Mouse (Mus musculus) midbrain, embryonic 11.5 days (tissue): Measurements from ENCODE around the gene Cmtm3. TPM values are rescaled to one million over a fixed set of nuclear protein-coding genes. Genes with fewer than 3 reads are reported as not detected.
"Not testable (repeated sequence)": the region's sequence is repeated elsewhere in the genome, so short reads cannot be mapped to it uniquely, and the experiment has no call there.

Experiments
- ATAC-seq: fragments of 200-750 bp; cut with Nextera tagmentation; 2 replicates; pipeline ENCODE4 v1.8.0; 2017; ENCODE audit warnings: moderate TSS enrichment, moderate library complexity; ENCODE audit not compliant: low FRiP score
- DNase-seq: peaks from one replicate; pipeline ENCODE4 v3.0.0; 2015; ENCODE audit warnings: low spot score; ENCODE audit errors: missing footprints
- H3K27ac ChIP-seq: fragments of 300-500 bp; sonication (generic); 2 replicates; pipeline ENCODE4 v1.5.1; 2014; ENCODE audit warnings: low read depth, low read length
- H3K27me3 ChIP-seq: fragments of 300-500 bp; sonication (generic); 2 replicates; pipeline ENCODE4 v1.6.1; 2014; ENCODE audit warnings: mild to moderate bottlenecking, low read length, moderate library complexity, mixed read lengths; ENCODE audit not compliant: control insufficient read depth, insufficient read depth
- H3K36me3 ChIP-seq: fragments of 300-500 bp; sonication (generic); 2 replicates; pipeline ENCODE4 v1.6.1; 2014; ENCODE audit warnings: mild to moderate bottlenecking, low read length, moderate library complexity, mixed read lengths; ENCODE audit not compliant: control insufficient read depth, insufficient read depth
- H3K4me1 ChIP-seq: fragments of 300-500 bp; sonication (generic); 2 replicates; pipeline ENCODE4 v1.6.1; 2014; ENCODE audit warnings: low read length; ENCODE audit not compliant: control insufficient read depth, insufficient read depth
- H3K4me2 ChIP-seq: fragments of 300-500 bp; sonication (generic); 2 replicates; pipeline ENCODE4 v1.6.1; 2014; ENCODE audit warnings: mild to moderate bottlenecking, moderate library complexity
- H3K4me3 ChIP-seq: fragments of 300-500 bp; sonication (generic); 2 replicates; pipeline ENCODE4 v1.5.1; 2014; ENCODE audit warnings: low read depth, low read length
- H3K9ac ChIP-seq: fragments of 300-500 bp; sonication (generic); 2 replicates; pipeline ENCODE4 v1.6.1; 2014; ENCODE audit warnings: low read length
- H3K9me3 ChIP-seq: fragments of 300-500 bp; sonication (generic); 2 replicates; pipeline ENCODE4 v1.6.1; 2016; ENCODE audit warnings: low read length; ENCODE audit not compliant: control insufficient read depth
- WGBS: fragments of 180-500 bp; shearing (Covaris S2); extraction: QIAGEN DNeasy Blood & Tissue Kit; methylation state at CpG from one replicate; pipeline ENCODE4 v1.1.7; 2014; 5-methylcytosine and 5-hydroxymethylcytosine counted together
- polyA plus RNA-seq: library from polyadenylated mRNA; unstranded; fragments of >200 nt; fragmentation: Nextera tagmentation; extraction: Ambion mirVana; gene quantifications from 2 replicates; pipeline ENCODE4 v1.2.1, GENCODE M21; 2014

Cmtm3 gene
- 70.3 and 74.3 TPM in 2 replicates for polyA plus RNA-seq

DNA sequence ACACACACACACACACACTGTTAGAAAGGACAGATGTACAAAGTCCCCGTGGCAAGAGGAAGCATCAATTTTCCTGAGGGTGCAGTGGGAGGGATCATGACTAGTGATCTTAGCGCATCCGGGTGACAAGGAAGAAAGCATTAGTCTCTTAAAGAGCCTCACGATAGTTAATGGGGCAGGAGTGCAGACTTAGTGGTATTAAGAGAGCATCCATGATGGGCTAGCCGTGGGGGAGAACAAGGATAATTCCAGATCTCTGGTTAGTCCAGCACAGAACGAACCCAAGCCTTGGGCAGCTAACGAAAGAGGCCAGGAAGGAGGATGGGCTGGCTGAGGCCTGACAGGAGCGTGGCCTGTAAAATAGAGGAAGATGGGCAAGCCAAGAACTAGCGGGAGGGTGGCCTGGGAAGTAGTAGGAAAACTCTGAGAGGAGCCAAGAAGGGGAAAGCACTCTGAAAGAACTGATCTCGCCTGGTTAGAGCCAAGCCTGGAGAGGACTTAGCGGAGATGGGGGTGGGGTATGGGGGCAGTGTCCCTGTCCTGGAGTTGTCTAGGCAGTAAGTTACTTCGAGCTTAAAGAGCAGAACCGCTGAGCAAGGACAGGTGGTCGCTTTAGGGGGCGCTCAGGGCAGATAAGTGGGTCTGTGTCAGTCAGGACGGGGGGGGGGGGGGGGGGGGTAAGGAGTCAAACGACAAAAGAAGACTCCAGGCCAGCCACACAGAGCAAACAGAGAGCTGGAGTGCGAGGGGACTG lies at the start of gene Cmtm3:
Gene Cmtm3 (plus strand): TSS at position 182 of the 754 bp plus-strand sequence.
- Histone ChIP-seq H3K36me3 (no peaks in the 10 kb centered on the region), H3K4me2 (peak within 1 kb of the TSS; percentile 76), H3K9ac (peak within 1 kb of the TSS; percentile 80), H3K9me3 (no peaks in the 10 kb centered on the region), H3K4me3 (peak within 1 kb of the TSS; percentile 55), H3K27me3 (no peaks in the 10 kb centered on the region), H3K4me1 (no peaks in the 10 kb centered on the region; the same call in 1 of the 2 replicates), H3K27ac (no peak within 1 kb of the TSS; the same call in 1 of the 2 replicates)
- ATAC-seq (no peak; the same call in 1 of the 2 replicates), DNase-seq (no peak)
- 14% methylated on average over 18 of the region's 18 CpGs for WGBS

DNA sequence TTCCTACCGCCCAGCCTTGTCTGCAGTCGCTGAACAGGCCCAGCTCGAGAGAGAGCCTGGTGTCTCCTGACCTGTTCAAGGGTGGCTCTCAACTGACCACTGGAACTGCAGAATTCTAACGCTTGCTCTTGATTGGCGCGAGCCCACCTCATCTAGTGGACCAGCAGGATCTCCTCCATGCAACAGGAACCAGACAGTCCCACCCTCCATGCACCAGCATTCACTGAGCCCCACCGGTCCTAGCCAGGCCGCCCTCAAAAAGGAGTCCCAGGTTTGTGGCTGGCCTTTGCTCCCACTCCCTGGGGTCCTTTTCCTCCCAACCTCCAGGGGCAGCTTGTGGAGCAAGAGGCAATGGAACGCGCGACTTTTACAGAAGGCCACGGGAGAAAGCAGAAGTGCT lies 46.1 kb upstream of the Cmtm3 start, which contains the start of gene Cmtm2a:
Gene Cmtm2a (minus strand): TSS at position 101 of the 400 bp plus-strand sequence.
- not testable (repeated sequence) for H3K9ac ChIP-seq, H3K27ac ChIP-seq, H3K4me2 ChIP-seq, ATAC-seq, H3K36me3 ChIP-seq, H3K4me3 ChIP-seq, DNase-seq, H3K9me3 ChIP-seq, H3K4me1 ChIP-seq, H3K27me3 ChIP-seq
- WGBS: 92% methylated on average over 12 of the region's 12 CpGs

DNA sequence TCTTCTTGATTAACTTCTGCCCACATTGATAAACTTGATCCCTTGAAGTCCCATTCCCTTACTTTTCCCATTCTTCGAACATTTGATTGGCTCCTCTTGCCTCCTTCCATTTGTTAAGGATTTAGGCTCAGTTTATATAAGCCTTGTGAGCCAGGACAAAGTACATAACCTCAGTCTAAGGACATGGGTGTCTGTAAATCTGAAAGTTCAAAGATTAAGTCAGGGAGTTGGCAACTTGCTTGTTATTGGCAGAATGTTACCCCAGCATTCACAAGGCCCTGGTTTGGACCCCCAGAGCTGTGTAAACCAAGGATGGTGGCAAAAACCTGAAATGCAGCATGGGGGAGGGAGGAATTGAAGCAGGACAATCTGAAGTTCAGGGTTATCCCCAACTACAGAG lies 44.8 kb upstream of the Cmtm3 start:
- 97% methylated on average over 1 of the region's 1 CpGs for WGBS
- Histone ChIP-seq H3K27ac (no peak overlapping the region), H3K4me2 (no peak overlapping the region), H3K36me3 (no peaks in the 10 kb centered on the region), H3K4me1 (no peaks in the 10 kb centered on the region; the same call in 1 of the 2 replicates), H3K4me3 (no peak overlapping the region), H3K9ac (no peak overlapping the region), H3K9me3 (no peaks in the 10 kb centered on the region), H3K27me3 (no peaks in the 10 kb centered on the region)
- ATAC-seq (no peak), DNase-seq (no peak)

DNA sequence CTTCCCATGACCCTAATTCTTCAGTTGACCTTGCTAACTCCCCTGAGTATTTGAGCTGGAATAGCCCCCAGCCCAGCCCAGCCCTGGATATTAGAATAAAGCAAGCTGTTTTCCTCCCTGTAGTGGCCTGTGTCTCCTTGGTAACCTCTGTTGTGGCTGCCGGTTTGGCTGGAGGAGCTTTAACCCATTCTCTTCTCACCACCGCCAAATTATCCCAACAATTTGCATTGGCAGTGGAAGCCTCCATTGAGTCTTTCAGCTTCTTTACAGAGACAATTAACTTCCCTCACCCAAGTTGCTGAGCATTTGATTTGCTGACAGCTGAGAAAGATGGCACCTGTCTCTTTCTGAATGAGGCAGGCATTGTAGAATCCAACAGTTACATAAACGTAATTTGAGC lies 37.6 kb upstream of the Cmtm3 start:
- not testable (repeated sequence) for H3K36me3 ChIP-seq, H3K4me1 ChIP-seq, H3K4me2 ChIP-seq, H3K4me3 ChIP-seq, H3K27me3 ChIP-seq, H3K9me3 ChIP-seq, H3K9ac ChIP-seq, H3K27ac ChIP-seq
- ATAC-seq (peak; percentile 91), DNase-seq (peak; percentile 85)
- WGBS: 9% methylated on average over 3 of the region's 3 CpGs

DNA sequence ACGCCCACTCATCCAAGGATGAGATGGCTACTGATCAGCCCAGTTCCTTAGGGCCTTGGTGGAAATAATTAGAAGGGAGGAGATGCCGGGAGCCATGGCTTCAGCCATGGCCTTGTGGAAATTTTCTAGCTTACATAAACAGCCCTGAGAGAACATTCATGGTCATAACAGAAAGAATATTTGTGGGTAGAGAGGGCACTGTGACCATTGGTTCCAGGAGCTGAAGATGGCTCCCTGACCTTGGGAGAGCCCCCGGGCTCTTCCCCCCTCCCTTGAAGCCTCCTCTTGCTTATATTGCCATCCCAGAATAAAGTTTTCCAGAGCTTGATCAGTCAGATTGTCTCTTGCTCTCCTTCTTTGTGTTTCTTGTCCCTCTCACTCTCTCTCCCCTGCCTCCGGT lies 36.7 kb upstream of the Cmtm3 start:
- H3K9me3 ChIP-seq, H3K27ac ChIP-seq, ATAC-seq, H3K9ac ChIP-seq, H3K27me3 ChIP-seq, H3K36me3 ChIP-seq, H3K4me2 ChIP-seq, H3K4me3 ChIP-seq, H3K4me1 ChIP-seq, DNase-seq: not testable (repeated sequence)
- 89% methylated on average over 4 of the region's 4 CpGs for whole genome bisulfite sequencing

DNA sequence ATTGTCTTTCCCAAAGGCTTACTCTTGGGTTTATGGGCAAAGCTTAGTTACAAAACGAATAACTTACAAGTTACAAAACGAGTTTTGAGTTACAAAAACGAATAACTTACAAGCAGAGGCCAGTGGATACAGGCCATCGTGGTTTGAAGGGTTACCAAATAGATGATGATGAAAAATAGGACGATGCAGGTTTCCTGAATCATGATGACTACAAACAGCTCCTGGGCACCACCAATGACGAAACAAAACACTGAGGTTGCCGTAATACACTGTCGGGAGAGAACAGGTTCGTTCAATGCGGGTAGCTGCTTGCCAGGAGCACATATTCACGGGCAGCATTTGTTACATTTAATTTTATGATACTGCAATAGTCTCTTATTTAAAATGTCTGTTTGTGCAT lies 34.2 kb upstream of the Cmtm3 start:
- Histone ChIP-seq H3K4me2 (no peak overlapping the region), H3K36me3 (no peaks in the 10 kb centered on the region), H3K9me3 (no peaks in the 10 kb centered on the region), H3K4me3 (no peak overlapping the region), H3K4me1 (peaks cover 6% of the 10 kb centered on the region), H3K9ac (no peak overlapping the region), H3K27me3 (no peaks in the 10 kb centered on the region), H3K27ac (no peak overlapping the region)
- DNase-seq: no peak
- no peak for ATAC-seq
- WGBS: 87% methylated on average over 11 of the region's 11 CpGs

DNA sequence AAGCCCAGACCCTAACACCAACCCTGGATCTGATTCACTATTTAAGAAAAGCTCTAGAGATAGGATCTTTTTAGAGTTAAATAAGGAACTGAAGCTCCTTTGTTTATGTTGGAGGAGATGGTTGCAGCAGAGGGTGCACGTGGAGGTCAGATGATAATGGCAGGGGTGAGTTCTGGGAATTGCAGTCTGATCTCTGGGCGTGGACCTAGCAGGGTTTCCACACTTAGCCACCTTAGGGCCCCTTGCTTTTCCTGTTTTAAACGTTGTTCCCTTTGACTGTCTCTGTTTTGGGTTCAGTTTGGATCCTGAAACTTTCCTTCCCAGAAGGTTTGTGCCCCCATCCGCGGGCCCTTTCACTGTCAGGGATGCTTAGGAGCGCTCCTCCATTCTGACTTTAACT lies 30.9 kb upstream of the Cmtm3 start:
- DNase-seq, H3K9me3 ChIP-seq, H3K9ac ChIP-seq, H3K4me2 ChIP-seq, H3K4me3 ChIP-seq, H3K36me3 ChIP-seq, ATAC-seq, H3K27me3 ChIP-seq, H3K27ac ChIP-seq, H3K4me1 ChIP-seq: not testable (repeated sequence)
- 73% methylated on average over 6 of the region's 6 CpGs for WGBS

DNA sequence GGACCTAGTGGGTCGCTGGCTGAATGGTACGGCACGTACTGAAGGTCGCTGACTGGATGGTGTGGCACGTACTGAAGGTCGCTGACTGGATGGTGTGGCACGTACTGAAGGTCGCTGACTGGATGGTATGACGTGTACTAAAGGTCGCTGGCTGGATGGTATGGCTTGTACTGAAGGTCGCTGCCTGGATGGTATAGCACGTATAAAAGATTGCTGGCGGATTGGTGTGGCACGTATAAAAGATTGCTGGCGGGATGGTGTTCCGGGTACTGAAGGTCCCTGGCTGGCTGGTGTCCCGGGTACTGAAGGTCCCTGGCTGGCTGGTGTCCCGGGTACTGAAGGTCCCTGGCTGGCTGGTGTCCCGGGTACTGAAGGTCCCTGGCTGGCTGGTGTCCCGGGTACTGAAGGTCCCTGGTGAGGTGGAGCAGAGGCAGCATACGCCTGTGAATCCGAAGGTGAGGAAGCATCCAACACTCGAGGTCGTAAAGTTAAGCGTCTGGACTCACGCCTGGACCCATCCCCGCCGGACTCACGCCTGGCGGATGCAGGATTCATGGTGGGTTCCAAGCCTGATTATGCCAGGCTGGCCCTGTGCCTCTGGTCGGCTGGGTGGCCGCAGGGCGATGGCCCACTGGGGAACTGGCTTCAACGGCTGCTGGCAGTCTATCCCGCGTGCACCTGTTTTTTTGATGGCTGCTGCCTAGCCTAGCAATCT lies 29.6 kb upstream of the Cmtm3 start, which contains the start of the genes Gm45711 and Cmtm1:
Gene Gm45711 (minus strand): TSS at position 641 of the 715 bp plus-strand sequence.
Gene Cmtm1 (minus strand): TSS at position 705 of the 715 bp plus-strand sequence.
- not testable (repeated sequence) for H3K9ac ChIP-seq, H3K4me3 ChIP-seq, H3K4me1 ChIP-seq, H3K36me3 ChIP-seq, H3K27me3 ChIP-seq, DNase-seq, ATAC-seq, H3K9me3 ChIP-seq, H3K4me2 ChIP-seq, H3K27ac ChIP-seq
- 89% methylated on average over 36 of the region's 36 CpGs for WGBS

DNA sequence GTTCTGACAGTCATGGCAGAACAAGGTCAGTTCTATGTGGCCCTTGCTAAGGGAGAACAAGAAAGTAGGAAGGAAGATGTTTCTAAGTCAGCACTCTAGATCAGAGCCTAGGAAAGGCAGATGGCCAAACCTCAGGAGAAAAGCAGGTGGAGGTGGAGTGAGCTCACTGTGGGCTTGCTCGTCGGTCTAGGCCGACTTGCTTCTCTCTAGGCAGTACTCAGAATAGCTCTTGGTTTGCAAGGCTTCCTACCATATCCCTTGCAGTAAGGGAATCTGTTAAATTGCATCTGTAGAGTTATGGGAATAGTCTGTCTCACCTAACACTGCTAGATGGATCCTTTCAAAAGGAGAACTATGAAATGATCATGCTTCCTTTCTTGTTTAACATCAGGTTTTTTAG lies 27.2 kb upstream of the Cmtm3 start:
- not testable (repeated sequence) for H3K27me3 ChIP-seq, H3K27ac ChIP-seq, ATAC-seq, H3K4me1 ChIP-seq, H3K36me3 ChIP-seq, H3K9me3 ChIP-seq, H3K9ac ChIP-seq, H3K4me3 ChIP-seq, DNase-seq, H3K4me2 ChIP-seq
- 80% methylated on average over 3 of the region's 3 CpGs for WGBS
